Mouse (Mus musculus): ENCODE measurements at regions not wholly inside any gene's neighbourhood (a gene's known extent, or its start where the extent isn't known, plus 50 kb on each side); places are given as distances from the start of the nearest gene placed in this dataset.

DNA sequence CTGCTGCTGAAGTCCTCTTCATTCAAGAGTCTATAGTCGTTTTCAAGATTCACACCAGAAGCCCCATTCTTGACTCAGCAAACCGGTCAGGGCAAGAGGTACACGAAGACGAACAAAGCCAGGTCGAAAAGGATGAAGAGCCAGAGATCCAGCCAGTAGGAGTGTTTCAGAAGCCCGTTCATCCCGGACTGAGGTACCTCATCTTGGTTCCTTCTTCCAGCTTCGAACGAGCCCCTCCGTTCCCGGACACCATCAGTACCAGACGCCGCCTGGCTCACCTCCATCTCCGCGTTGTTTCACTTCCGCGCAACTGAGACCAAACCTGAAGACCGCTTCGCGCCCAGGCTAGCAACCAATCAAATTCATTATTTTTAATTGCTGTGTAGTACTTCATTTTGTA lies 105.1 kb upstream of the Gm2030 start:
- in situ Hi-C loops (cut with MboI, MseI): loop anchor here (5.0 to 10.0 kb wide), 7 partner anchors 220 to 1720 kb away; no protein-coding TSS in a partner anchor

Measured in T-helper 17 cell (primary cell).